Mouse (Mus musculus) liver, adult (tissue): ENCODE results near the gene Pigk.

Experiments used
- GATA4 ChIP-seq: IDR thresholded peaks from 2 replicates; pipeline ENCODE4 v1.6.1; 2014; ENCODE audit warnings: mild to moderate bottlenecking, low read length; ENCODE audit not compliant: insufficient replicate concordance

Gene Pigk

GRCm38 (mm10) chr3:152956038-152956437 is 242.1 kb downstream of the Pigk start:
- no peak for TF ChIP-seq GATA4

GRCm38 (mm10) chr3:152956771-152957170 is 242.9 kb downstream of the Pigk start:
- no peak for TF ChIP-seq GATA4

GRCm38 (mm10) chr3:152958358-152959150 is 244.7 kb downstream of the Pigk start:
- no peak for TF ChIP-seq GATA4

GRCm38 (mm10) chr3:152961855-152962376 is 248.0 kb downstream of the Pigk start:
- TF ChIP-seq GATA4 = no peak

- no peak for TF ChIP-seq GATA4
These were observed 256.0 kb downstream of the Pigk start for GRCm38 (mm10) chr3:152969774-152970347.

- no peak for TF ChIP-seq GATA4
These were observed 257.5 kb downstream of the Pigk start for GRCm38 (mm10) chr3:152971373-152971772.

GRCm38 (mm10) chr3:152979481-152980092 is 265.7 kb downstream of the Pigk start:
- no peak for TF ChIP-seq GATA4

GRCm38 (mm10) chr3:152980431-152980830 is 266.5 kb downstream of the Pigk start:
- TF ChIP-seq GATA4 = no peak

- TF ChIP-seq GATA4 = no peak
These were observed 267.4 kb downstream of the Pigk start for GRCm38 (mm10) chr3:152980978-152981974.

- no peak for TF ChIP-seq GATA4
These were observed 268.1 kb downstream of the Pigk start, which contains the start of gene St6galnac5 for GRCm38 (mm10) chr3:152981988-152982387. Gene St6galnac5 (minus strand): TSS chr3:152982246.

GRCm38 (mm10) chr3:152990787-152991186 is 276.9 kb downstream of the Pigk start:
- TF ChIP-seq GATA4 = no peak

- TF ChIP-seq GATA4 = no peak
These were observed 279.7 kb downstream of the Pigk start for GRCm38 (mm10) chr3:152993608-152994007.

- no peak for TF ChIP-seq GATA4
These were observed 284.2 kb downstream of the Pigk start for GRCm38 (mm10) chr3:152998106-152998505.

GRCm38 (mm10) chr3:152998901-152999300 is 285.0 kb downstream of the Pigk start:
- no peak for TF ChIP-seq GATA4

GRCm38 (mm10) chr3:153006893-153007292 is 293.0 kb downstream of the Pigk start:
- TF ChIP-seq GATA4 = no peak

GRCm38 (mm10) chr3:153016355-153016754 is 302.5 kb downstream of the Pigk start:
- no peak for TF ChIP-seq GATA4
